ENCODE assay signal across 28 mouse cellular contexts in the genomic region with DNA sequence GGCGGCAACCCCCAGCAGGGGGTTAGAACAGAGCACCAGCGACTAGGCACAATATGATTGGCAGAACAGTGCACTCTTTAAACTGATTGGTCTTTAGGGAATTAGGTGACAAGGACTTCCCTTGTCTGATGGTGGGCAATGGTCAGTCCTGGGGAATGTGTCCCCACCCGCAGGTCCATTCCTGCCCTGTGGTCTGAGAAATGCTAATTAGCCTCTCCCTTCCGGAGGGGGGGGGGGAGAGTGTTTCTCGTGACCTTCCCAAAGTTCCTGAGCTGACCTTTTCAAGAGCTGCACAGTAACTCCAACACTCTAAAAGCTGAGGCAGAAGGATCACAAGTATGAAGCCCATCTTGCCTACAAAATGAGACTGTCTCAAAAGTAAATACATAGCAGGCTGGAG. TPM values are rescaled to one million over a fixed set of nuclear protein-coding genes. Genes with fewer than 3 reads are reported as not detected.
DNase-seq lines count a peak whose midpoint lies in the region; ATAC-seq and TF ChIP-seq lines count a peak whose summit lies in the region.
"Had no signal": no experiment of that assay in that cellular context is flagged by ENCODE, and none has a peak within 500 bp of the region (broad histone marks: within the 10 kb centered on the region; RNA-seq: fewer than 3 reads in every experiment).

No protein-coding gene starts in this region.

- DNase-seq in hindbrain, embryonic 10.5 days (ENCODE audit: low spot score): peak; percentile 23
- peak; percentile 93 for DNase-seq in R1 (ENCODE audit: low read depth, low spot score)
- no peak for DNase-seq in heart, adult 8-10 months (ENCODE audit: low spot score)
- DNase-seq: adrenal gland, adult 8-10 months; cerebellum, adult 11-12 months; cerebellum, postnatal 10 days; heart, adult 2 months; kidney, adult 9 months; kidney, postnatal 14 days; liver, embryonic 13.5 days; lung, adult 18-20 months; lung, postnatal 4 days; right cerebral cortex, postnatal 14 days; thymus, postnatal 4 days had no signal

- no peak overlapping the region for H3K9ac ChIP-seq in hindbrain, embryonic 13.5 days
- peak overlapping the region; percentile 34; the same call in 1 of the 2 replicates for H3K9ac ChIP-seq in ES-Bruce4 (ENCODE audit: low read depth, poor library complexity, severe bottlenecking)
- H3K9ac ChIP-seq: hindbrain, embryonic 12.5 days; limb, embryonic 13.5 days; liver, embryonic 13.5 days; neural tube, embryonic 13.5 days had no signal

- no peak overlapping the region for H3K4me3 ChIP-seq in hindbrain, embryonic 10.5 days
- H3K4me3 ChIP-seq in hindbrain, embryonic 13.5 days: no peak overlapping the region
- H3K4me3 ChIP-seq in ES-Bruce4 (ENCODE audit: low read depth, low read length) (peak overlapping the region; percentile 36), myocyte (no peak overlapping the region)
- H3K4me3 ChIP-seq: erythroblast, embryonic 14.5 days; heart, adult 2 months; hindbrain, embryonic 12.5 days; left cerebral cortex, adult 2 months; limb, embryonic 13.5 days; liver, embryonic 13.5 days; neural tube, embryonic 13.5 days had no signal

- no peaks in the 10 kb centered on the region for H3K9me3 ChIP-seq in hindbrain, embryonic 10.5 days
- no peaks in the 10 kb centered on the region for H3K9me3 ChIP-seq in hindbrain, embryonic 13.5 days
- H3K9me3 ChIP-seq in ES-Bruce4 (replicated peaks; ENCODE audit: control insufficient read depth, insufficient read depth, low read length, poor library complexity, severe bottlenecking): no peaks in the 10 kb centered on the region
- H3K9me3 ChIP-seq: hindbrain, embryonic 12.5 days; limb, embryonic 13.5 days; liver, embryonic 13.5 days; neural tube, embryonic 13.5 days had no signal

- no peak overlapping the region for H3K4me2 ChIP-seq in hindbrain, embryonic 13.5 days
- peak overlapping the region; percentile 12 for H3K4me2 ChIP-seq in myocyte (ENCODE audit: low read depth)
- H3K4me2 ChIP-seq: hindbrain, embryonic 12.5 days; limb, embryonic 13.5 days; liver, embryonic 13.5 days; neural tube, embryonic 13.5 days had no signal

- H3ac ChIP-seq in myocyte (ENCODE audit: control insufficient read depth, insufficient read length): no peak overlapping the region

- H3K4me1 ChIP-seq in hindbrain, embryonic 10.5 days (replicated peaks): peaks cover 19% of the 10 kb centered on the region
- peaks cover 9% of the 10 kb centered on the region for H3K4me1 ChIP-seq in hindbrain, embryonic 13.5 days (replicated peaks)
- peaks cover 5% of the 10 kb centered on the region for H3K4me1 ChIP-seq in ES-Bruce4 (ENCODE audit: control insufficient read depth, insufficient read depth, low read length)

- TF ChIP-seq EP300 in ES-Bruce4 (IDR thresholded peaks at IDR 0.05; ENCODE audit: insufficient read depth, low read depth, low read length): peak; percentile 97

- TF ChIP-seq CTCF in ES-Bruce4 (IDR thresholded peaks at IDR 0.05; ENCODE audit: low read depth, low read length): no peak

- TF ChIP-seq POLR2A in ES-Bruce4 (IDR thresholded peaks at IDR 0.05; ENCODE audit: insufficient read depth, low read length) (no peak), myocyte (IDR thresholded peaks at IDR 0.05; ENCODE audit: insufficient read length, low read depth) (no peak)

- H3K27me3 ChIP-seq in hindbrain, embryonic 10.5 days (ENCODE audit: insufficient read depth, poor library complexity, severe bottlenecking): no peaks in the 10 kb centered on the region
- H3K27me3 ChIP-seq in hindbrain, embryonic 13.5 days: no peaks in the 10 kb centered on the region
- no peaks in the 10 kb centered on the region for H3K27me3 ChIP-seq in ES-Bruce4 (ENCODE audit: control insufficient read depth, insufficient read depth, low read length, poor library complexity, severe bottlenecking)
- H3K27me3 ChIP-seq in myocyte (ENCODE audit: control insufficient read depth, insufficient read depth, insufficient read length): no peaks in the 10 kb centered on the region
- H3K27me3 ChIP-seq: hindbrain, embryonic 12.5 days; limb, embryonic 13.5 days; liver, embryonic 13.5 days; neural tube, embryonic 13.5 days; Patski had no signal

- H3K27ac ChIP-seq in hindbrain, embryonic 10.5 days: no peak overlapping the region
- no peak overlapping the region for H3K27ac ChIP-seq in hindbrain, embryonic 13.5 days
- peak overlapping the region; percentile 96 for H3K27ac ChIP-seq in ES-Bruce4 (ENCODE audit: insufficient read depth, low read length)
- H3K27ac ChIP-seq: hindbrain, embryonic 12.5 days; left cerebral cortex, adult 2 months; limb, embryonic 13.5 days; liver, embryonic 13.5 days; neural tube, embryonic 13.5 days had no signal

- no peaks in the 10 kb centered on the region for H3K79me2 ChIP-seq in myocyte (ENCODE audit: control insufficient read depth, insufficient read depth)

- no peaks in the 10 kb centered on the region for H3K36me3 ChIP-seq in hindbrain, embryonic 10.5 days
- H3K36me3 ChIP-seq in hindbrain, embryonic 13.5 days: no peaks in the 10 kb centered on the region
- H3K36me3 ChIP-seq in ES-Bruce4 (ENCODE audit: control insufficient read depth, insufficient read depth, low read length, poor library complexity, severe bottlenecking) (no peaks in the 10 kb centered on the region), myocyte (ENCODE audit: control insufficient read depth, insufficient read depth) (no peaks in the 10 kb centered on the region)
- H3K36me3 ChIP-seq: hindbrain, embryonic 12.5 days; limb, embryonic 13.5 days; liver, embryonic 13.5 days; neural tube, embryonic 13.5 days had no signal

- 11% methylated on average over 5 of the region's 5 CpGs for WGBS in hindbrain, embryonic 10.5 days
- WGBS in hindbrain, embryonic 13.5 days: 14% methylated on average over 5 of the region's 5 CpGs

- ATAC-seq in hindbrain, embryonic 13.5 days (ENCODE audit: low FRiP score): no peak
- ATAC-seq in megakaryocyte, adult 5-6 weeks (ENCODE audit: poor library complexity, severe bottlenecking): no peak
- ATAC-seq: CD4-positive, CD25-positive, alpha-beta regulatory T cell, adult 4 months; forebrain, embryonic 16.5 days; intestine, embryonic 16.5 days; lung, postnatal 0 days; Patski had no signal

TF ChIP-seq in myocyte, 11 proteins besides CTCF, POLR2A, EP300 and RAD21:
- TF ChIP-seq REST (IDR thresholded peaks at IDR 0.05; ENCODE audit: insufficient read depth, insufficient read length) (no peak), MAX (IDR thresholded peaks at IDR 0.05; ENCODE audit: low read depth) (no peak), CEBPB (IDR thresholded peaks at IDR 0.05; ENCODE audit: insufficient read depth, poor library complexity, severe bottlenecking) (no peak), MYOG (IDR thresholded peaks at IDR 0.05; ENCODE audit: control insufficient read depth in 1 of 3, insufficient read depth in 1 of 3, insufficient read length in 2 of 3, low read depth in 2 of 3) (no peak), TCF3 (IDR thresholded peaks at IDR 0.05; ENCODE audit: insufficient read length, low read depth) (no peak)

RNA-seq across cellular contexts. Expression of a gene that starts 6.5 kb away (rescaled TPM):
- 2,933 and 3,536 TPM in 2 replicates for polyA plus RNA-seq in hindbrain, embryonic 10.5 days (2016; fragmentation: Nextera tagmentation; extraction: Ambion mirVana)
- polyA plus RNA-seq in hindbrain, embryonic 13.5 days (2015; fragmentation: Nextera tagmentation; extraction: Ambion mirVana): 2,762 and 2,865 TPM in 2 replicates
- polyA plus RNA-seq in ES-Bruce4 (2011; ENCODE audit: insufficient read depth, insufficient read length, low read depth, missing spikeins): 3,442 and 3,618 TPM in 2 replicates
- 797 TPM for polyA plus RNA-seq in myocyte (2012; fragmentation: generic; extraction: Trizol)
- total RNA-seq in megakaryocyte, adult 5-6 weeks (2015): 2,454 and 2,467 TPM in 2 replicates
- total RNA-seq in megakaryocyte, adult 5-6 weeks (2017): 3,359 and 3,514 TPM in 2 replicates
- total RNA-seq in heart, adult 8-10 months (2022): 1,000 to 10,000 TPM; 1,176 to 1,889 (median 1,438) TPM
